Mouse (Mus musculus) heart, embryonic 11.5 days (tissue): ENCODE measurements around the gene Rbbp5. TPM values are rescaled to one million over a fixed set of nuclear protein-coding genes. Genes with fewer than 3 reads are reported as not detected.

Experiments
- ATAC-seq: fragments of 200-750 bp; cut with Nextera tagmentation; replicated peaks from 2 replicates; pipeline ENCODE4 v1.8.0; 2017; ENCODE audit warnings: moderate library complexity; ENCODE audit not compliant: insufficient number of reproducible peaks, low FRiP score, low TSS enrichment
- H3K27ac ChIP-seq: fragments of 300-500 bp; sonication (generic); 2 replicates; pipeline ENCODE4 v1.5.1; 2014; ENCODE audit warnings: mild to moderate bottlenecking, low read depth, low read length
- H3K27me3 ChIP-seq: fragments of 300-500 bp; sonication (generic); 2 replicates; pipeline ENCODE4 v1.6.1; 2014; ENCODE audit warnings: mild to moderate bottlenecking, low read length, mixed read lengths; ENCODE audit not compliant: control insufficient read depth, insufficient read depth
- H3K36me3 ChIP-seq: fragments of 300-500 bp; sonication (generic); 2 replicates; pipeline ENCODE4 v1.6.1; 2014; ENCODE audit warnings: mild to moderate bottlenecking, low read length, moderate library complexity, mixed read lengths; ENCODE audit not compliant: control insufficient read depth, insufficient read depth
- H3K4me1 ChIP-seq: fragments of 300-500 bp; sonication (generic); 2 replicates; pipeline ENCODE4 v1.6.1; 2014; ENCODE audit warnings: low read length; ENCODE audit not compliant: control insufficient read depth, insufficient read depth
- H3K4me2 ChIP-seq: fragments of 300-500 bp; sonication (generic); 2 replicates; pipeline ENCODE4 v1.6.1; 2014; ENCODE audit warnings: mild to moderate bottlenecking, moderate library complexity
- H3K4me3 ChIP-seq: fragments of 300-500 bp; sonication (generic); 2 replicates; pipeline ENCODE4 v1.5.1; 2014; ENCODE audit warnings: low read depth, low read length
- H3K9ac ChIP-seq: fragments of 300-500 bp; sonication (generic); 2 replicates; pipeline ENCODE4 v1.6.1; 2014; ENCODE audit warnings: mild to moderate bottlenecking, low read depth, low read length, moderate library complexity
- H3K9me3 ChIP-seq: fragments of 300-500 bp; sonication (generic); replicated peaks from 2 replicates; pipeline ENCODE4 v1.6.1; 2016; ENCODE audit warnings: low read length; ENCODE audit not compliant: control insufficient read depth
- WGBS: fragments of 180-500 bp; shearing (Covaris S2); extraction: QIAGEN DNeasy Blood & Tissue Kit; methylation state at CpG from one replicate; pipeline ENCODE4 v1.1.7; 2014; ENCODE audit not compliant: insufficient replicate concordance; 5-methylcytosine and 5-hydroxymethylcytosine counted together
- polyA plus RNA-seq: library from polyadenylated mRNA; unstranded; fragments of >200 nt; fragmentation: Nextera tagmentation; extraction: Ambion mirVana; gene quantifications from 2 replicates; pipeline ENCODE4 v1.2.1, GENCODE M21; 2014

The Rbbp5 gene
- polyA plus RNA-seq, 1 experiment from 2014 or later: 32.4 TPM

GRCm38 (mm10) chr1:132506656-132507055 is 29.5 kb downstream of the Rbbp5 start:
- H3K4me2 ChIP-seq: no peak overlapping the region
- H3K36me3 ChIP-seq: 0 out of 2 replicates have a peak, but pooled peaks cover 3% of the 10 kb centered on the region
- H3K4me1 ChIP-seq: no peaks in the 10 kb centered on the region
- no peak overlapping the region for H3K27ac ChIP-seq
- H3K27me3 ChIP-seq: no peaks in the 10 kb centered on the region
- H3K9me3 ChIP-seq: no peaks in the 10 kb centered on the region
- no peak overlapping the region for H3K4me3 ChIP-seq
- 93% methylated on average over 7 of the region's 7 CpGs for WGBS
- no peak for ATAC-seq
- H3K9ac ChIP-seq: no peak overlapping the region

- H3K4me3 ChIP-seq: no peak overlapping the region
- no peak overlapping the region for H3K27ac ChIP-seq
- no peaks in the 10 kb centered on the region for H3K4me1 ChIP-seq
- no peak overlapping the region for H3K9ac ChIP-seq
- H3K4me2 ChIP-seq: no peak overlapping the region
- H3K27me3 ChIP-seq: peaks cover 3% of the 10 kb centered on the region; the same call in 1 of the 2 replicates
- H3K9me3 ChIP-seq: no peaks in the 10 kb centered on the region
- 85% methylated on average over 5 of the region's 5 CpGs for WGBS
- 0 out of 2 replicates have a peak, but pooled peaks cover 3% of the 10 kb centered on the region for H3K36me3 ChIP-seq
- no peak for ATAC-seq
These were observed 32.6 kb downstream of the Rbbp5 start for GRCm38 (mm10) chr1:132509771-132510170.

DNA sequence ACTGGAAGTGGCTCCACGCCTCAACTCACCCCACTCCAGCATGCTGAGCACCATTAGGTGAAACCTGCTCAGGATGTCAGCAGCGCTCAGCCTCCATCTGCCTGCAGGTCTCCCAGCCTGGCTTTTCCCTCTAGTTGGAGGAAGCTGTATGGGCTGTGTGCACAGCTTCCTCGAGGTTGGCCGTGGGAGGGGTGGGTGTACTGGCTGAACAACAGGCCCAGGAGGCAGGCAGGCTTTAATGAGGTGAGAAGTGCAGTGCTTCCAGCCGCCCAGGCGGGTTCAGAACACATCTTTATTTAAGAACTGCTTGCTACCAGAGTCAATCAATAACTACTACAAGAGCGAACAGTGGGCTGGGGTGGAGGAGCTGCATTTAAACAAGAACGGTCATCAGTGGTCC is 34.4 kb downstream of the Rbbp5 start:
- Histone ChIP-seq H3K27ac (no peak overlapping the region), H3K9ac (no peak overlapping the region), H3K27me3 (peaks cover 9% of the 10 kb centered on the region; the same call in 1 of the 2 replicates), H3K4me2 (no peak overlapping the region), H3K4me3 (no peak overlapping the region), H3K36me3 (0 out of 2 replicates have a peak, but pooled peaks cover 3% of the 10 kb centered on the region), H3K4me1 (no peaks in the 10 kb centered on the region), H3K9me3 (no peaks in the 10 kb centered on the region)
- WGBS: 44% methylated on average over 8 of the region's 8 CpGs
- ATAC-seq: no peak

DNA sequence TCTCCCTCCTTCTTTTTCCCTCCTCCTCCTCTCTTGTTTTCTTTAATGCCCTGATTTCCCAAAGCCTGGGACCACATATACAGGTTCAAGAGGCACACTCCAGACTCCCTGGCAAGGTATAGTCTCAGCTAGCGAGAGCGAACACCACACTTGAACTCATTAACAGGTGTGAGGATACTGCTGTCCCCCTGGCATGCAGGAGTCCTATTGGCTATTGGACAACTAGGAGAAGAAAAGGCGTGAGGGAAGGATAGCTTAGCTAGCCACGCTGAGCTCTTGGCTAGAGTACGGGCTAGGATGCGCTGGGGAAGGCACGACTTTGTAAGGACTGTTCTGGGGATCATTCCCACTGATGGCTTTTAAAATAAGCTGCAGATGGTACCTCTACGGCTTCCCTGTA is 34.9 kb downstream of the Rbbp5 start:
- no peak for ATAC-seq
- H3K36me3 ChIP-seq: 0 out of 2 replicates have a peak, but pooled peaks cover 3% of the 10 kb centered on the region
- H3K4me3 ChIP-seq: no peak overlapping the region
- no peaks in the 10 kb centered on the region for H3K9me3 ChIP-seq
- no peak overlapping the region for H3K9ac ChIP-seq
- no peaks in the 10 kb centered on the region for H3K4me1 ChIP-seq
- peaks cover 9% of the 10 kb centered on the region; the same call in 1 of the 2 replicates for H3K27me3 ChIP-seq
- 75% methylated on average over 8 of the region's 8 CpGs for WGBS
- no peak overlapping the region for H3K27ac ChIP-seq
- H3K4me2 ChIP-seq: no peak overlapping the region

- WGBS: 88% methylated on average over 12 of the region's 12 CpGs
- Histone ChIP-seq H3K4me1 (no peaks in the 10 kb centered on the region), H3K4me3 (no peak overlapping the region), H3K9ac (no peak overlapping the region), H3K27ac (no peak overlapping the region), H3K4me2 (no peak overlapping the region), H3K27me3 (peaks cover 9% of the 10 kb centered on the region; the same call in 1 of the 2 replicates), H3K9me3 (no peaks in the 10 kb centered on the region), H3K36me3 (no peaks in the 10 kb centered on the region)
- no peak for ATAC-seq
These were observed 38.2 kb downstream of the Rbbp5 start for GRCm38 (mm10) chr1:132515339-132515738.

GRCm38 (mm10) chr1:132516776-132517175 is 39.6 kb downstream of the Rbbp5 start:
- no peak for ATAC-seq
- Histone ChIP-seq H3K27me3 (peaks cover 10% of the 10 kb centered on the region; the same call in 1 of the 2 replicates), H3K36me3 (no peaks in the 10 kb centered on the region), H3K4me3 (no peak overlapping the region), H3K9me3 (no peaks in the 10 kb centered on the region), H3K27ac (no peak overlapping the region), H3K4me1 (no peaks in the 10 kb centered on the region), H3K4me2 (no peak overlapping the region), H3K9ac (no peak overlapping the region)
- 83% methylated on average over 11 of the region's 11 CpGs for WGBS

DNA sequence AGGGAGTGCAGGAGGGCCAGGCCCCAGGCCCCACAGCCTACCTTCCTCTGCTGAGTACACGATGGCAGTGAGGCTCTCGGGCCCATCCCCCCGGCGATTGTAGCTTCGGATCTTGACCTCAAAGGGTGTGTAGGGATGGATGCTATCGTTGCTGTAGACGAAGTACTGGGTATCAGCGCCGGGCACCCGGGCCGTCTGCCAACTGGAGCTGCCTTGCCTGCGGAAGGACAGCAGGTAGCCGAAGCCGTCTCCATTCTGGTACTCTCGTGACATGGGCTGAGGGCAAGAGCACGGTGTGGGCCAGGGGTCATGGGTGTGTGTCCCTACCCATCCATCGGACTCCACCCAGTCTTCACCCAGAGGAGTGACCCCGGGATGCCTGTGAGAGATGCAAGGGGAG is 41.5 kb downstream of the Rbbp5 start:
- H3K9me3 ChIP-seq: no peaks in the 10 kb centered on the region
- no peak overlapping the region for H3K27ac ChIP-seq
- H3K27me3 ChIP-seq: peaks cover 10% of the 10 kb centered on the region; the same call in 1 of the 2 replicates
- H3K9ac ChIP-seq: no peak overlapping the region
- H3K4me1 ChIP-seq: no peaks in the 10 kb centered on the region
- no peaks in the 10 kb centered on the region for H3K36me3 ChIP-seq
- H3K4me2 ChIP-seq: no peak overlapping the region
- H3K4me3 ChIP-seq: no peak overlapping the region
- no peak for ATAC-seq
- WGBS: 80% methylated on average over 18 of the region's 18 CpGs

DNA sequence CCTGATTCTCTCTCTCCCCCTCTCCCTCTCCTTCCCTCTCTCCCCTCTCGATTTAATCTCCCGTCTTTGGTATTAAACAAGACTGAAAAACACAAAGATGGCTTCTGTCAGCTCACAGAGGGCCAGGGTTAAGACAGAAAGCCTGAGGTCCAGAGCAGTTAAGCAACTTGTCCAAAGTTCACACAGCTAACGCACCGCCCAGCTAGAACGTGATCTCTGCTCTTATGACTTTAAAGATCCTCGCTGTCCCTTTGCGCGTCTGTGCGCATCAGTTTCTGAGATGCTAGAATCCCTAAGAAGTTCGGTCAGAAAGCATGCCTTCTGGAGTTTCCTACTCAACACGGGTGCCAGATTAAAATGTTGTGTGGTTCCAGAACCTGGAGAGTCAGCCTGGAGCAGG is 42.6 kb downstream of the Rbbp5 start:
- Histone ChIP-seq H3K4me1 (no peaks in the 10 kb centered on the region), H3K27me3 (peaks cover 9% of the 10 kb centered on the region; the same call in 1 of the 2 replicates)
- 88% methylated on average over 11 of the region's 11 CpGs for WGBS

DNA sequence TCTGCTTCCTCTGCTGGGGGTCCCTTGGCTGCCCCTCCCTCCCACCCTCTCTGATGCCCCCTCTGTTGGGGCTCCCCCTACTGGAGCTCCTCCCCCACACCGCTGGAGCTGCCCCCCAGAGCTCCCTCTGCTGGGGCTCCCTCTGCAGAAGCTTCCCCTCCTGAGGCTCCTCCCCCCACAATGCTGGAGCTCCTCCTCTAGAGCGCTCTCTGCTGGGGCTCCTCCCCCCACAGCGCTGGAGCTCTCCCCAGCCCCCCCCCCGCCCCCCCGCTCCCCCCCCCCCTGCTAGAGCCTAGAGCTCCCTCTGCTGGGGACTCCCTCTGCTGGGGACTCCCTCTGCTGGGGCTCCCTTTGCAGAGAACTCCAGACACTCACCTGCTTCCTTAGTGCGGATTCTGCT is 43.6 kb downstream of the Rbbp5 start:
- no peaks in the 10 kb centered on the region for H3K36me3 ChIP-seq
- H3K4me3 ChIP-seq: no peak overlapping the region
- H3K9ac ChIP-seq: no peak overlapping the region
- H3K27me3 ChIP-seq: peaks cover 3% of the 10 kb centered on the region; the same call in 1 of the 2 replicates
- no peak overlapping the region for H3K4me2 ChIP-seq
- no peaks in the 10 kb centered on the region for H3K4me1 ChIP-seq
- no peak overlapping the region for H3K27ac ChIP-seq
- no peaks in the 10 kb centered on the region for H3K9me3 ChIP-seq
- WGBS: 17% methylated on average over 3 of the region's 6 CpGs
- ATAC-seq: no peak

More for the DNA sequence above, 42.6 kb downstream of the Rbbp5 start:
- Histone ChIP-seq H3K4me2 (no peak overlapping the region), H3K9me3 (no peaks in the 10 kb centered on the region), H3K36me3 (no peaks in the 10 kb centered on the region), H3K27ac (no peak overlapping the region), H3K9ac (no peak overlapping the region), H3K4me3 (no peak overlapping the region)
- no peak for ATAC-seq
